Mouse (Mus musculus): Measurements from ENCODE around the gene Adamtsl2.

GRCm38 (mm10) chr2:27038596-27038995 lies 40.6 kb upstream of the Adamtsl2 start:
- TF ChIP-seq GATA1 (IDR thresholded peaks at IDR 0.05; ENCODE audit: borderline replicate concordance, low read length) (no peak), FLI1 (IDR thresholded peaks at IDR 0.05; ENCODE audit: low read length) (no peak)

All from megakaryocyte, embryonic 14.5 days (primary cell).